Mouse (Mus musculus): ENCODE measurements around the gene Crybg3. TPM values are rescaled to one million over a fixed set of nuclear protein-coding genes. Genes with fewer than 3 reads are reported as not detected.

Crybg3 gene
- total and polyA plus RNA-seq, 3 experiments, result 2.7 to 5.0 (median 2.8) TPM

- dilution Hi-C loops (cut with MboI; ENCODE audit: extremely low pct_ligation_motif_present, extremely low pct_unique_long_range_greater_than_20kb, low sequenced_read_pairs) (no loop called here), in situ Hi-C loops (cut with MboI; ENCODE audit: low pct_ligation_motif_present, low pct_unique_long_range_greater_than_20kb, low sequenced_read_pairs) (loop anchor here (10.0 kb wide), 1 partner anchor 810 kb away; no protein-coding TSS in a partner anchor)
- Histone ChIP-seq H3K4me3 (replicated peaks in 1 of 3; ENCODE audit: low read depth in 2 of 3, low read length in 2 of 3, poor library complexity in 1 of 3) (no peak overlapping the region), H3K9me3 (replicated peaks; ENCODE audit: low read length) (peaks cover 2% of the 10 kb centered on the region), H3K27ac (ENCODE audit: insufficient read depth, low read depth) (peak overlapping the region; percentile 1; the same call in 1 of the 2 replicates), H3K36me3 (replicated peaks in 1 of 2; ENCODE audit: control insufficient read depth in 1 of 2, insufficient read depth in 1 of 2, low read length in 1 of 2) (no peaks in the 10 kb centered on the region), H3K4me1 (ENCODE audit: control insufficient read depth in 1 of 2, insufficient read depth in 2 of 2) (peaks cover 34 to 74% of the 10 kb centered on the region in 2 experiments), H3K27me3 (replicated peaks) (no peaks in the 10 kb centered on the region), H3K4me2 (ENCODE audit: insufficient read depth, low read depth, poor library complexity, severe bottlenecking) (no peak overlapping the region), H3K9ac (ENCODE audit: insufficient read depth, low read depth) (no peak overlapping the region), H3K79me2 (replicated peaks; ENCODE audit: control insufficient read depth, extremely low read depth, insufficient read depth, poor library complexity, severe bottlenecking) (no peaks in the 10 kb centered on the region)
- no peak for DNase-seq (ENCODE audit: extremely low read depth)
- no peak for TF ChIP-seq MAX (IDR thresholded peaks at IDR 0.05; ENCODE audit: low read length)
- 0 out of 2 replicates have a peak, but pooled peaks have one; percentile 18 for TF ChIP-seq BHLHE40 (IDR thresholded peaks at IDR 0.05; ENCODE audit: low read depth, low read length)
- TF ChIP-seq RCOR1 (conservative IDR thresholded peaks at IDR 0.05; ENCODE audit: low read depth, low read length), result 0 out of 2 replicates have a peak, but pooled peaks have one; percentile 24
These were observed 85.6 kb downstream of the Crybg3 start for GRCm38 (mm10) chr16:59515169-59515568.

GRCm38 (mm10) chr16:59509830-59510229 is 90.9 kb downstream of the Crybg3 start:
- dilution Hi-C loops (cut with MboI; ENCODE audit: extremely low pct_ligation_motif_present, extremely low pct_unique_long_range_greater_than_20kb, low sequenced_read_pairs), result no loop called here
- no peaks in the 10 kb centered on the region for H3K27me3 ChIP-seq (replicated peaks)
- H3K9me3 ChIP-seq (replicated peaks; ENCODE audit: low read length), result no peaks in the 10 kb centered on the region
- H3K4me3 ChIP-seq (replicated peaks in 1 of 3; ENCODE audit: low read depth in 2 of 3, low read length in 2 of 3, poor library complexity in 1 of 3), result no peak overlapping the region
- H3K4me2 ChIP-seq (ENCODE audit: insufficient read depth, low read depth, poor library complexity, severe bottlenecking), result no peak overlapping the region
- DNase-seq (ENCODE audit: extremely low read depth), result no peak
- in situ Hi-C loops (cut with MboI; ENCODE audit: low pct_ligation_motif_present, low pct_unique_long_range_greater_than_20kb, low sequenced_read_pairs), result loop anchor here (10.0 kb wide), 1 partner anchor 805 kb away; no protein-coding TSS in a partner anchor
- no peak overlapping the region for H3K9ac ChIP-seq (ENCODE audit: insufficient read depth, low read depth)
- peaks cover 17 to 51% of the 10 kb centered on the region in 2 experiments; a peak in 3 of 4 replicates for H3K4me1 ChIP-seq (ENCODE audit: control insufficient read depth in 1 of 2, insufficient read depth in 2 of 2)
- peaks cover 0 to 10% of the 10 kb centered on the region in 2 experiments for H3K36me3 ChIP-seq (replicated peaks in 1 of 2; ENCODE audit: control insufficient read depth in 1 of 2, insufficient read depth in 1 of 2, low read length in 1 of 2)
- H3K79me2 ChIP-seq (replicated peaks; ENCODE audit: control insufficient read depth, extremely low read depth, insufficient read depth, poor library complexity, severe bottlenecking), result no peaks in the 10 kb centered on the region
- no peak overlapping the region for H3K27ac ChIP-seq (ENCODE audit: insufficient read depth, low read depth)
- TF ChIP-seq KAT2A (IDR thresholded peaks at IDR 0.05; ENCODE audit: insufficient replicate concordance, low read length) (no peak), MYC (IDR thresholded peaks at IDR 0.05; ENCODE audit: low read depth, low read length) (no peak), CHD1 (IDR thresholded peaks at IDR 0.05; ENCODE audit: low read depth, low read length) (no peak), ELF1 (IDR thresholded peaks at IDR 0.05; ENCODE audit: low read depth, low read length) (no peak), ZMIZ1 (IDR thresholded peaks at IDR 0.05; ENCODE audit: low read depth, low read length) (no peak), UBTF (IDR thresholded peaks at IDR 0.05; ENCODE audit: low read depth, low read length) (no peak), MAZ (IDR thresholded peaks at IDR 0.05; ENCODE audit: low read depth, low read length) (no peak), E2F4 (IDR thresholded peaks at IDR 0.05; ENCODE audit: insufficient replicate concordance, low read depth, low read length) (no peak)

DNA sequence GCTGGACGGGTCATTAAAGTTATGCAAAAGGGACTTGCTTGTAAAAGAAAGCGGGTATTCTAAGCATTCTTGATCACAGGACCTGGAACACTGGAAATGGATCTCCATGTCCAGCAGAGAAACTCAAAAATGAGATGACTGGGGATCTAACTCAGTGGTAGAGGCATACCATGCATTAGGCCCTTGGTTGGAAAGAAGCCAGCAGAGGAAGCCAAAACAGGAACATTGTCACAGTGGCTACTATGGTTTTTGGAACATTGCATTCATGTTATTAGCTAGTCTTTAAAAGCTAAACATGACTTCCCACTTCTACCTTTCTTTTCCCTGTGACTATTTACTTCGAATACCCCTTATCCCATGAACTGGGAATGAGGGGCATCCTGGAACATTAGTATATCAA is 101.6 kb downstream of the Crybg3 start:
- Histone ChIP-seq H3K9me3 (replicated peaks; ENCODE audit: low read length) (no peaks in the 10 kb centered on the region), H3K27me3 (replicated peaks) (no peaks in the 10 kb centered on the region), H3K4me1 (ENCODE audit: control insufficient read depth in 1 of 2, insufficient read depth in 2 of 2) (peaks cover 0 to 20% of the 10 kb centered on the region in 2 experiments; a peak in 2 of 4 replicates), H3K4me2 (ENCODE audit: insufficient read depth, low read depth, poor library complexity, severe bottlenecking) (no peak overlapping the region), H3K36me3 (replicated peaks in 1 of 2; ENCODE audit: control insufficient read depth in 1 of 2, insufficient read depth in 1 of 2, low read length in 1 of 2) (peaks cover 6 to 45% of the 10 kb centered on the region in 2 experiments), H3K4me3 (replicated peaks in 1 of 3; ENCODE audit: low read depth in 2 of 3, low read length in 2 of 3, poor library complexity in 1 of 3) (no peak overlapping the region), H3K9ac (ENCODE audit: insufficient read depth, low read depth) (no peak overlapping the region), H3K79me2 (replicated peaks; ENCODE audit: control insufficient read depth, extremely low read depth, insufficient read depth, poor library complexity, severe bottlenecking) (no peaks in the 10 kb centered on the region), H3K27ac (ENCODE audit: insufficient read depth, low read depth) (no peak overlapping the region)
- TF ChIP-seq CHD1 (IDR thresholded peaks at IDR 0.05; ENCODE audit: low read depth, low read length) (no peak), ETS1 (conservative IDR thresholded peaks at IDR 0.05; ENCODE audit: low read depth, low read length) (no peak), ZMIZ1 (IDR thresholded peaks at IDR 0.05; ENCODE audit: low read depth, low read length) (no peak), KAT2A (IDR thresholded peaks at IDR 0.05; ENCODE audit: insufficient replicate concordance, low read length) (no peak), E2F4 (IDR thresholded peaks at IDR 0.05; ENCODE audit: insufficient replicate concordance, low read depth, low read length) (no peak), MEF2A (IDR thresholded peaks at IDR 0.05; ENCODE audit: borderline replicate concordance, low read depth, low read length) (no peak), NRF1 (IDR thresholded peaks at IDR 0.05; ENCODE audit: low read depth, low read length) (no peak), USF1 (IDR thresholded peaks at IDR 0.05; ENCODE audit: low read depth, low read length) (no peak), GABPA (IDR thresholded peaks at IDR 0.05; ENCODE audit: insufficient replicate concordance, low read depth, low read length) (no peak)
- no peak for DNase-seq (ENCODE audit: extremely low read depth)
- dilution Hi-C loops (cut with MboI; ENCODE audit: extremely low pct_ligation_motif_present, extremely low pct_unique_long_range_greater_than_20kb, low sequenced_read_pairs) (no loop called here), in situ Hi-C loops (cut with MboI; ENCODE audit: low pct_ligation_motif_present, low pct_unique_long_range_greater_than_20kb, low sequenced_read_pairs) (no loop called here)
